Mouse (Mus musculus) CH12.LX (cell line): ENCODE data around the gene Bag2. TPM values are rescaled to one million over a fixed set of nuclear protein-coding genes. Genes with fewer than 3 reads are reported as not detected.
A peak's percentile ranks its signal among the peaks of the same experiment; 100 is the strongest.

Experiments used
- DNase-seq: peaks from one replicate; pipeline ENCODE4 v3.0.0-alpha.2; 2013; ENCODE audit errors: extremely low read depth
- H3K27ac ChIP-seq: 2 replicates; pipeline ENCODE4 v1.5.1; 2012; ENCODE audit warnings: low read depth, mild to moderate bottlenecking, control low read depth, moderate library complexity; ENCODE audit not compliant: insufficient read depth
- H3K27me3 ChIP-seq: replicated peaks from 2 replicates; pipeline ENCODE3; 2012; ENCODE audit warnings: inconsistent platforms
- H3K36me3 ChIP-seq, 2 experiments: replicated peaks in 1 of 2; 2 replicates each; pipeline versions ENCODE3 to v1.6.1; 2012; ENCODE audit warnings: inconsistent platforms in 1 of 2, low read length in 1 of 2, mild to moderate bottlenecking in 1 of 2, mixed read lengths in 1 of 2, moderate library complexity in 1 of 2; ENCODE audit not compliant: control insufficient read depth in 1 of 2, insufficient read depth in 1 of 2
- H3K4me1 ChIP-seq, 2 experiments: 2 replicates each; pipeline ENCODE4 v1.6.1; 2012; ENCODE audit warnings: inconsistent platforms in 1 of 2, moderate library complexity in 1 of 2; ENCODE audit not compliant: insufficient read depth in 2 of 2, control insufficient read depth in 1 of 2
- H3K4me2 ChIP-seq: 2 replicates; pipeline ENCODE4 v1.6.1; 2012; ENCODE audit warnings: low read depth, mild to moderate bottlenecking, control low read depth; ENCODE audit not compliant: poor library complexity, insufficient read depth, severe bottlenecking
- H3K4me3 ChIP-seq, 3 experiments: fragments of 150-350 bp in 1 of 3; sonication (generic) in 1 of 3; replicated peaks in 1 of 3; 2 replicates each; pipeline versions ENCODE3 to v1.5.1; 2011 to 2012; ENCODE audit warnings: low read depth in 2 of 3, low read length in 2 of 3, mild to moderate bottlenecking in 2 of 3, moderate library complexity in 2 of 3, control low read depth in 1 of 3, improper control_type of control experiment in 1 of 3, inconsistent platforms in 1 of 3, mixed read lengths in 1 of 3; ENCODE audit not compliant: poor library complexity in 1 of 3
- H3K79me2 ChIP-seq: replicated peaks from 2 replicates; pipeline ENCODE4 v1.6.1; 2012; ENCODE audit warnings: mild to moderate bottlenecking, moderate library complexity; ENCODE audit not compliant: control insufficient read depth, poor library complexity, insufficient read depth, severe bottlenecking; ENCODE audit errors: extremely low read depth
- H3K9ac ChIP-seq: 2 replicates; pipeline ENCODE4 v1.6.1; 2012; ENCODE audit warnings: low read depth, mild to moderate bottlenecking, control low read depth, moderate library complexity; ENCODE audit not compliant: insufficient read depth
- H3K9me3 ChIP-seq: replicated peaks from 2 replicates; pipeline ENCODE3; 2012; ENCODE audit warnings: low read length, inconsistent platforms, mixed read lengths
- BHLHE40 ChIP-seq: IDR thresholded peaks from 2 replicates; pipeline ENCODE4 v1.6.1; 2011; ENCODE audit warnings: mild to moderate bottlenecking, low read depth, low read length, improper control_type of control experiment
- CHD1 ChIP-seq: IDR thresholded peaks from 2 replicates; pipeline ENCODE4 v1.6.1; 2012; ENCODE audit warnings: low read depth, low read length, improper control_type of control experiment, inconsistent platforms
- CHD2 ChIP-seq: IDR thresholded peaks from 2 replicates; pipeline ENCODE4 v1.6.1; 2011; ENCODE audit warnings: low read length, improper control_type of control experiment
- E2F4 ChIP-seq: IDR thresholded peaks from 2 replicates; pipeline ENCODE4 v1.6.1; 2011; ENCODE audit warnings: low read depth, low read length, improper control_type of control experiment; ENCODE audit not compliant: insufficient replicate concordance
- ELF1 ChIP-seq: IDR thresholded peaks from 2 replicates; pipeline ENCODE4 v1.6.1; 2014; ENCODE audit warnings: low read depth, mild to moderate bottlenecking, inconsistent platforms, low read length, improper control_type of control experiment
- ETS1 ChIP-seq: conservative IDR thresholded peaks from 2 replicates; pipeline ENCODE4 v1.6.1; 2012; ENCODE audit warnings: low read depth, mild to moderate bottlenecking, inconsistent platforms, low read length, improper control_type of control experiment, moderate library complexity
- HCFC1 ChIP-seq: IDR thresholded peaks from 2 replicates; pipeline ENCODE4 v1.6.1; 2012; ENCODE audit warnings: low read depth, mild to moderate bottlenecking, inconsistent platforms, low read length, improper control_type of control experiment
- KAT2A ChIP-seq: IDR thresholded peaks from 2 replicates; pipeline ENCODE4 v1.6.1; 2012; ENCODE audit warnings: low read length, improper control_type of control experiment, inconsistent platforms; ENCODE audit not compliant: insufficient replicate concordance
- MAX ChIP-seq: IDR thresholded peaks from 2 replicates; pipeline ENCODE4 v1.6.1; 2011; ENCODE audit warnings: low read length, improper control_type of control experiment
- MXI1 ChIP-seq: IDR thresholded peaks from 2 replicates; pipeline ENCODE4 v1.6.1; 2011; ENCODE audit warnings: mild to moderate bottlenecking, low read depth, low read length, improper control_type of control experiment
- NRF1 ChIP-seq: IDR thresholded peaks from 2 replicates; pipeline ENCODE4 v1.6.1; 2014; ENCODE audit warnings: low read depth, mild to moderate bottlenecking, inconsistent platforms, low read length, improper control_type of control experiment, moderate library complexity
- PAX5 ChIP-seq: IDR thresholded peaks from 2 replicates; pipeline ENCODE4 v1.6.1; 2012; ENCODE audit warnings: low read length, inconsistent platforms, mixed read lengths
- POLR2AphosphoS2 ChIP-seq: IDR thresholded peaks from 2 replicates; pipeline ENCODE4 v1.6.1; 2011; ENCODE audit warnings: low read depth, low read length, improper control_type of control experiment
- SIN3A ChIP-seq: IDR thresholded peaks from 2 replicates; pipeline ENCODE4 v1.6.1; 2012; ENCODE audit warnings: low read length, improper control_type of control experiment, inconsistent platforms
- SMC3 ChIP-seq: IDR thresholded peaks from 2 replicates; pipeline ENCODE4 v1.6.1; 2011; ENCODE audit warnings: low read depth, low read length, improper control_type of control experiment
- TBP ChIP-seq: conservative IDR thresholded peaks from 2 replicates; pipeline ENCODE4 v1.6.1; 2011; ENCODE audit warnings: low read depth, low read length, improper control_type of control experiment
- UBTF ChIP-seq: IDR thresholded peaks from 2 replicates; pipeline ENCODE4 v1.6.1; 2012; ENCODE audit warnings: low read depth, mild to moderate bottlenecking, inconsistent platforms, low read length, improper control_type of control experiment, moderate library complexity
- USF1 ChIP-seq: IDR thresholded peaks from 2 replicates; pipeline ENCODE4 v1.6.1; 2014; ENCODE audit warnings: low read depth, mild to moderate bottlenecking, inconsistent platforms, low read length, improper control_type of control experiment
- ZC3H11A ChIP-seq: IDR thresholded peaks from 2 replicates; pipeline ENCODE4 v1.6.1; 2012; ENCODE audit warnings: low read depth, mild to moderate bottlenecking, inconsistent platforms, low read length, improper control_type of control experiment
- ZMIZ1 ChIP-seq: IDR thresholded peaks from 2 replicates; pipeline ENCODE4 v1.6.1; 2012; ENCODE audit warnings: low read depth, mild to moderate bottlenecking, inconsistent platforms, low read length, improper control_type of control experiment
- ZNF384 ChIP-seq: IDR thresholded peaks from 2 replicates; pipeline ENCODE4 v1.6.1; 2012; ENCODE audit warnings: low read depth, low read length, improper control_type of control experiment, inconsistent platforms
- dilution Hi-C: fragments of 300-500 bp; cut with MboI; formaldehyde crosslinking; loops from 2 replicates; pipeline ENCODE4 v1.14.3; 2020; ENCODE audit warnings: low sequenced_read_pairs; ENCODE audit not compliant: extremely low pct_unique_long_range_greater_than_20kb, extremely low pct_ligation_motif_present
- in situ Hi-C: fragments of 300-500 bp; cut with MboI; formaldehyde crosslinking; loops from 3 replicates; pipeline ENCODE4 v1.14.3; 2019; ENCODE audit warnings: low sequenced_read_pairs, low pct_ligation_motif_present, low pct_unique_long_range_greater_than_20kb, mixed read lengths
- polyA plus RNA-seq: library from polyadenylated mRNA; unstranded; fragments of >175 nt; gene quantifications from 2 replicates; pipeline ENCODE4 v1.2.1, GENCODE M21; 2012; ENCODE audit warnings: low read depth; ENCODE audit not compliant: insufficient read length
- total RNA-seq, 2 experiments: library from RNA; depleted of rRNA; stranded (reverse); fragments of 300-350 nt in 1 of 2; fragments of >200 nt in 1 of 2; gene quantifications; 2 replicates each; pipeline ENCODE4 v1.2.3; 2012 to 2014

The Bag2 gene
- total and polyA plus RNA-seq, 3 experiments, result 51.1 to 73.5 (median 62.1) TPM

DNA sequence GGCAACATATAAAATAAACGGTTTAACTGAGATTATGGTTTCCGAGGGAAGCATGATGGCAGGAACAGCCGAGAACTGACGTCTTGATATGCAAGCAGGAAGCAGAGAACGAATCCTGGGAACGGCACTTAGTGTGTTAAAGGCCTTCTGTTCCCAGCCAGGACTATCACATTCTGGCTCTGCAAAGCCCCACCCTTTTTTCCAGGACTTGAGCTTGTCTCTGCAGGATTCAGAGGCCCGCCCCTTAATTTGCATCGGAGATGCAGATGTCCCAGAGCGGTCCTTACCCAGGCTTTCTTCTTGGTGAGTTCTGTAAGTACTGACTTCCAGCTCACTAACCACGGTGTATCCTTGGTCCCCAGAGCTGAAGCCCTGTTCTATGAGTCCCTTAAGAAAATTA lies 42.8 kb downstream of the Bag2 start:
- Histone ChIP-seq H3K9ac (no peak overlapping the region), H3K27ac (no peak overlapping the region), H3K79me2 (no peaks in the 10 kb centered on the region), H3K27me3 (no peaks in the 10 kb centered on the region), H3K9me3 (no peaks in the 10 kb centered on the region), H3K4me1 (peaks cover 6 to 17% of the 10 kb centered on the region in 2 experiments), H3K4me3 (no peak overlapping the region)
- no peak for DNase-seq
- dilution Hi-C loops, result no loop called here
- in situ Hi-C loops, result no loop called here
- TF ChIP-seq ZNF384, result no peak
- no peak for TF ChIP-seq SIN3A
- TF ChIP-seq POLR2AphosphoS2, result no peak
- no peak for TF ChIP-seq USF1
- TF ChIP-seq UBTF, result no peak
- TF ChIP-seq BHLHE40, result no peak
- TF ChIP-seq CHD1, result no peak
- TF ChIP-seq ZC3H11A, result no peak
- no peak for TF ChIP-seq MXI1
- no peak for TF ChIP-seq ELF1
- TF ChIP-seq, all 38 proteins: peak for 0
- H3K4me2 ChIP-seq, result peak overlapping the region; percentile 51
- no peaks in the 10 kb centered on the region for H3K36me3 ChIP-seq

DNA sequence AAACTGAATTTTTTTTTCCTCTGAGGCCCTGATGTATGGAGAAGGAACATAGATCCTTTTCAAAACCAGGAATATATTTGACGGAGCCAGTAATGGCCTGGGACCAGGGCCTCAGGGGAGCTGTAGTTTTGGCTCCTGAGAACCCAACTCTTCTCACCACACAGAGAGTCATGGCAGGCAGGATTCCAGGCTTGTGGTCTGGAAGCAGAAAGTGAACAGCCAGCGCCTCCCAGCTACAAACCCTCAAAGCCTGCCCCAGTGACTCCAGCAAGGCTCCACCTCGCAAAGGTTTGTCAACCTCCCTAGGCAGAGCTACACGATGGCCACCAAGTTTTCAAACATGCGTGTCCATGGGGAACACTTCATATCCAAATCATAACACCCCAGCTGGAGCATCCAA lies 45.6 kb downstream of the Bag2 start:
- dilution Hi-C loops (no loop called here), in situ Hi-C loops (no loop called here)
- Histone ChIP-seq H3K27me3 (no peaks in the 10 kb centered on the region), H3K27ac (no peak overlapping the region), H3K36me3 (no peaks in the 10 kb centered on the region), H3K4me1 (peaks cover 6 to 8% of the 10 kb centered on the region in 2 experiments), H3K4me2 (no peak overlapping the region)
- TF ChIP-seq PAX5 (no peak), SMC3 (no peak), TBP (no peak), MAX (no peak), KAT2A (no peak)
- TF ChIP-seq, all 38 proteins: peak for 0
- no peaks in the 10 kb centered on the region for H3K79me2 ChIP-seq
- DNase-seq, result no peak
- no peak overlapping the region for H3K9ac ChIP-seq
- no peak overlapping the region for H3K4me3 ChIP-seq
- H3K9me3 ChIP-seq, result no peaks in the 10 kb centered on the region

DNA sequence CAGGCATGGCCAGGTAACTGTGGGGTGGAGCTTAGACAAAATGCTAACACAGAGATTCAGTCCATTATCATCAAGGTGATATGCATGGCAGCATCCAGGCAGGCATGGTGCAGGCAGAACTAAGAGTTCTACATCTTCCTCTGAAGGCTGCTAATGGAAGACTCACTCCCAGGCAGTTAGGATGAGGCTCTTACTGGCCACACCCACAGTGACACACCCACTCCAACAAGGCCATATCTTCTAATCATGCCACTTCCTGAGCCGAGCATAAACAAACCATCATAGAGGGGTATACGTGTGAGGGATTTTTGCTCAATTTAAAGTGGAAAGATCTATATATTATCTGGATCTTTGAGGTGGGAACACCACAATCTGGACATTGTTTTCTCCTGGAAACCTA lies 48.0 kb downstream of the Bag2 start:
- no peak overlapping the region for H3K4me3 ChIP-seq
- no peaks in the 10 kb centered on the region for H3K36me3 ChIP-seq
- no peaks in the 10 kb centered on the region for H3K79me2 ChIP-seq
- DNase-seq, result no peak
- no peaks in the 10 kb centered on the region for H3K27me3 ChIP-seq
- peaks cover 6 to 8% of the 10 kb centered on the region in 2 experiments for H3K4me1 ChIP-seq
- no peak for TF ChIP-seq ETS1
- TF ChIP-seq ZMIZ1, result no peak
- TF ChIP-seq NRF1, result no peak
- TF ChIP-seq CHD2, result no peak
- no peak for TF ChIP-seq SIN3A
- TF ChIP-seq CHD1, result no peak
- no peak for TF ChIP-seq HCFC1
- TF ChIP-seq TBP, result no peak
- no peak for TF ChIP-seq E2F4
- no peak overlapping the region for H3K4me2 ChIP-seq
- in situ Hi-C loops (no loop called here), dilution Hi-C loops (no loop called here)
- no peak overlapping the region for H3K27ac ChIP-seq
- no peak overlapping the region for H3K9ac ChIP-seq
- H3K9me3 ChIP-seq, result no peaks in the 10 kb centered on the region
